Mouse (Mus musculus) cortical plate, adult 2 months (tissue): ENCODE results near the gene Ptgs2.

ENCODE experiments used
- CTCF ChIP-seq: fragments of 200-500 bp; IDR thresholded peaks from 2 replicates; pipeline ENCODE4 v1.5.1; 2011; ENCODE audit warnings: mild to moderate bottlenecking, control low read depth, low read length; ENCODE audit not compliant: insufficient read depth; ENCODE audit errors: extremely low read depth
- POLR2A ChIP-seq: fragments of 200-500 bp; IDR thresholded peaks from 2 replicates; pipeline ENCODE4 v1.6.1; 2011; ENCODE audit warnings: mild to moderate bottlenecking, low read length, control low read depth; ENCODE audit not compliant: insufficient read depth; ENCODE audit errors: extremely low read depth

- TF ChIP-seq POLR2A, result no peak
- no peak for TF ChIP-seq CTCF
Measured at GRCm38 (mm10) chr1:150125568-150125967, 25.7 kb downstream of the Ptgs2 start.
